Mouse (Mus musculus): ENCODE results near the gene Coro6. TPM values are rescaled to one million over a fixed set of nuclear protein-coding genes. Genes with fewer than 3 reads are reported as not detected.

Coro6 gene
- total RNA-seq, 2 experiments from 2014 or later = 140 to 181 TPM

- peak in 1 of 2 experiments; percentile 8 for DNase-seq
- intact Hi-C loops (cut with DNase I) = no loop called here
Measured at GRCm38 (mm10) chr11:77506273-77506672, 44.1 kb downstream of the Coro6 start.

GRCm38 (mm10) chr11:77506941-77507340, 44.7 kb downstream of the Coro6 start:
- intact Hi-C loops (cut with DNase I) = no loop called here
- no peak for DNase-seq

DNA sequence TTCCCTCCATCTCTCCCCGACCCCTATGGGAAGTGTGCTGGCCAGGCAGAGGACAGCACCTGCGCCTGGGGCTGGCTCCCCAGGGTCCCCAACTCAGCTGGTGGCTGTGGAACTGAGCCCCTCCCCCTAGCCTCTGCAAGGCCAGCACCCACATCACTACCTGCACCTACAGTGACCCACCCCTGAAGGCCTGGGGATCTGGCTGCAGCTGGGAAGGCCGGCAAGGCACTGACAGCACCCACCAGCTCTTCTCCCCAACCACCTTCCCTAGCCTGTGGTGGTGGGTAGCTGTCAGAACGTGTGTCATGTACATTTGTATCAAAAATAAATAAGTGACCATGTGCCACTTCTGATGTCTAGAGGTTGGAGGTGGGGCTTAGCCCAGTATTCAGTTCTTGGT, 45.2 kb downstream of the Coro6 start:
- no peak for DNase-seq
- intact Hi-C loops (cut with DNase I) = no loop called here

DNA sequence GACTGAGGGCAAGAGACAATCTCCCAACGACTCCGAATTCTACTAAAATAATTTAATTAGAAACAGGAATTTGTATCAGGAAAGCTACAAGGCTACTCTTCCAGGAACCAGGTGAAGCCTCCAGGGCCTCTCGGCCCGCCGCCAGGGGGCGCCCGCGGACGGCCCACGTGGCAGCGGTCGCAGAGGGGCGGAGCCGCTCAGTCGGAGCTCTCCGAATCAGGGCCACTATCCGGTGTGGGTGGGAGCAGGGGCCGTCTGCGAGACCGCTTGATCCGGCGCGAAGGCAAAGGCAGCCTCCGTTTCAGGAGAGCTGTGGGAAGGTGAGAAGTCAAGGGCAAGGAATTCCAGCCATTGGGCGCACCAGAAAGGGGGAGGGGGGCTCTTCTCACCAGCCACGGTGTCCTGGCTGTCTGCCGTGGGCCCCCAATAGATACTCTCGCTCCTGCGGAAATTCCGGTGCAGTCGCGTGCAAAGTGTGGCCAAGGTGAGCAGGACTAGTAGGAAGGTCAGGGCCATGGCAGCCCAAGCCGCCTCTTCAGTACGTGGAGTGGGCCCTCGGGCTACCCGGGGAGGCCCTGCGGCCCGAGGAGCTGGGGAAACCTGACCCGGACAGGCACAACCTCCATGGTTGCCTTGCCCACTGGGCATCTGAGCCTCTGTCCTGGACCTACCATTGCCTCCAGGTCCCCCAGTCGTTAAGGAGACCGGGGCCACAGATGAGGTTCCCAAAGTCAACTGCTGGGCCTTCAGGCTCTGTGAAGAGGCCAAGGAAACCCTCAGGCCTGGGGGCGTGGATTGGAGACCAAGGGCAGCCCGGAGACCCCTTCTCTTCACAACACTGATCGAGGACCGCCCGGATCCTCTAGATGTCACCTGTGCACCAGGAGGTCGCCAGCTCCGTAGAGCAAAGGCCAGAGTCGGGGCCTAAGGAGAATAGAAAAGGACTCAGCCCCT, 46.1 kb downstream of the Coro6 start:
- intact Hi-C loops (cut with DNase I) = no loop called here
- peak; percentile 78 to 82 for DNase-seq

DNA sequence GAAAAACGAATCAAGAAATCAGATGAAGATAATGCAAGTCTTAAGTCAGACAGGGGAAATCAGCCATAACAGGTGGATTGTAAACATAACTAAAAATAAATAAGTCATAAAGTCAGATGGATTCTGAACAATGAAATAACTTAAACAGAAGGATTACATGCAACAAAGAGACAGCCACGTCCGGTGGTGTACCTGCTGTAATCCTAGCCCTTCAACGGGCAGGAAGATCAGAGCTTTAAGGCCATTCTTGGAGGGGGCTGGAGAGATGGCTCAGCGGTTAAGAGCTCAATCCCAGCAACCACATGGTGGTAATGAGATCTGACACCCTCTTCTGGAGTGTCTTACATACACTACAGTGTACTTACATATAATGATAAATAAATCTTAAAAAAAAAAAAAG, 49.1 kb downstream of the Coro6 start:
- intact Hi-C loops (cut with DNase I) = loop anchor here (5.0 kb wide), 1 partner anchor 116 kb away; no protein-coding TSS in a partner anchor
- DNase-seq = no peak

DNA sequence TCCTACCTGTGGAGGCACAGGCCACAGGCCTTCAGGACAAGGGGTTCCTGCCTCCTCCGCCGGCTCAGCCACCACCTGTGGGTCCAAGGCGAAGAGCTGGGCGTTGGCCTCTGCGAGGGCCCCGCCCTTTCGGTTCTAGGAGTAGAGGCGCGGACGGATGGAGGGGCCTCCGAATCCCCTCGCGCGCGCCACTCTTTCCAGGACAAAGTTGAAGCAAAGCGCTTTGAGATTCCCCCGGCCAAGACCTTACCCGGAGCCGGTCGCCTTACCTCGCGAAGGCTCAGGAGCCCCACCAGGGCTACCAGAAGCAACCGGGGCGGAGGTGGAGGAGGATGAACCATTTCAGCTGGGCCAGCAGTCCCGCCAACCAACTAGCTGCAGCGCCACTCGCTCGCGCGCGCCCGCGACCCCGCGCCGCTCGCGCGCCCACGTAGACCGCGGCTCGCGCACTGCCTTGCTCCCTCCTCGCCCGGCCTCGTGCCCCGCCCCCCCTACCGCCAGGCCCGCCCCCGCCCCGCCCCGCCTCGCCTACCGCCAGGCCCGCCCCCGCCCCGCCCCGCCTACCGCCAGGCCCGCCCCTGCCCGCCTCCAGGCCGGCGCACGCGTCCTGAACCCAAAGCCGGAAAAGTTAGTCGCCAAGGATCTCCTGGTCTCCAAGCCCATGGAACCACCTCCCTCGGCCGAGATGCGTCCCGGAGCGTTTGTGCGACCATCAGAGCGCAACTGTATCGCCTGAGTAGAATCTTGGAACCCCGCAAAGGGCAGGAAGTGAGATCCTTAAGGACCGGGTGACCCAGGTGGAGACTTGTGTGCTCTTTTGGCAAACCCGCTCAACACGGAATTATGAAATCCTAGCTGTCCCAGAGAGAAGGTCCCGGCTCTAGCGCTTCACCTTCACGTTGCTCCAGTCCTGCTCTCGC, 50.9 kb downstream of the Coro6 start:
- intact Hi-C loops (cut with DNase I) = loop anchor here (2.0 to 5.0 kb wide), 2 partner anchors 22 to 114 kb away; no protein-coding TSS in a partner anchor
- peak; percentile 78 to 82 for DNase-seq

- peak; percentile 5 to 26 for DNase-seq
- intact Hi-C loops (cut with DNase I) = loop anchor here (2.0 to 5.0 kb wide), 2 partner anchors 23 to 114 kb away; no protein-coding TSS in a partner anchor
Measured at GRCm38 (mm10) chr11:77513811-77514170, 51.6 kb downstream of the Coro6 start.

- no peak for DNase-seq
- intact Hi-C loops (cut with DNase I) = loop anchor here (5.0 kb wide), 1 partner anchor 113 kb away; no protein-coding TSS in a partner anchor
Measured at GRCm38 (mm10) chr11:77514281-77514831, 52.1 kb downstream of the Coro6 start.

- DNase-seq = peak; percentile 73 to 75
- intact Hi-C loops (cut with DNase I) = loop anchor here (5.0 kb wide), 1 partner anchor 112 kb away; no protein-coding TSS in a partner anchor
Measured at GRCm38 (mm10) chr11:77514832-77515636, 52.8 kb downstream of the Coro6 start, which contains the start of gene Abhd15. Gene Abhd15, plus strand, starts transcription at chr11:77515121.

DNA sequence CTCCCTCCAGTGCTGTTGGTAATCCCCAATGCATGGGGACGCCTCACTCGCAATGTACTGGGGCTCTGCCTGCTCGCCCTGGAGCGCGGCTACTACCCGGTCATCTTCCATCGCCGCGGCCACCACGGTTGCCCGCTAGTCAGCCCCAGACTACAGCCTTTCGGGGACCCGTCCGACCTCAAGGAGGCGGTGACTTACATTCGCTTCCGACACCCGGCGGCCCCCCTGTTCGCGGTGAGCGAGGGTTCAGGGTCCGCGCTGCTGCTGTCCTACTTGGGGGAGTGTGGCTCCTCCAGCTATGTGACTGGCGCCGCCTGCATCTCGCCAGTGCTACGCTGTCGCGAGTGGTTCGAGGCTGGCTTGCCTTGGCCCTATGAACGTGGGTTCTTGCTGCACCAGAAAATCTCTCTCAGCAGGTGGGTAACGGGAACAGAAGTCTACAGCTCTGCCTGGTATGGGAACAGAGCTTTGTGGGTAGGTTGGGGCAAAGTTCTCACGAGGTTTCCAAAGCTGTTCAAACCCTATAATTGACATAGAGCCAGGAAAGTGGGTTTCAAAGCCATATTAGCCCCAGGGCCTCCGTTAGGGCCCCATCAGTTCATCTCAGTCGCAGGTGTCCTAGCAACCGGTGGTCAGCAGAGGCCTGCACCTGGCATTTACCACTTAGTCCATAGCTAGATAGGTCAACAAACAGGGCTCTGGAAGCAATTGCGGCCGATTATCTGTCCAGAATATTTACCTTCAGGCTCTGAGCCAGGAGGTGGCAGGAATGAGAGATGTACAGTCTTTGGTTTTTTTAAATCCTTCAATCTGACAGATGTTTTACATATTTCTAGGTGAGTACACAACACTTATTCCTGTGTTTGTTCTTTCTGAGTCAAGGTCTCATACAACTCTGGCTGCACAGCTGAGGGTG, 53.7 kb downstream of the Coro6 start, which contains the start of gene Trp53i13:
Gene Trp53i13 (minus strand): TSS at position 344 of the 916 bp plus-strand sequence.
- intact Hi-C loops (cut with DNase I) = no loop called here
- peak in 1 of 2 experiments; percentile 19 for DNase-seq

DNA sequence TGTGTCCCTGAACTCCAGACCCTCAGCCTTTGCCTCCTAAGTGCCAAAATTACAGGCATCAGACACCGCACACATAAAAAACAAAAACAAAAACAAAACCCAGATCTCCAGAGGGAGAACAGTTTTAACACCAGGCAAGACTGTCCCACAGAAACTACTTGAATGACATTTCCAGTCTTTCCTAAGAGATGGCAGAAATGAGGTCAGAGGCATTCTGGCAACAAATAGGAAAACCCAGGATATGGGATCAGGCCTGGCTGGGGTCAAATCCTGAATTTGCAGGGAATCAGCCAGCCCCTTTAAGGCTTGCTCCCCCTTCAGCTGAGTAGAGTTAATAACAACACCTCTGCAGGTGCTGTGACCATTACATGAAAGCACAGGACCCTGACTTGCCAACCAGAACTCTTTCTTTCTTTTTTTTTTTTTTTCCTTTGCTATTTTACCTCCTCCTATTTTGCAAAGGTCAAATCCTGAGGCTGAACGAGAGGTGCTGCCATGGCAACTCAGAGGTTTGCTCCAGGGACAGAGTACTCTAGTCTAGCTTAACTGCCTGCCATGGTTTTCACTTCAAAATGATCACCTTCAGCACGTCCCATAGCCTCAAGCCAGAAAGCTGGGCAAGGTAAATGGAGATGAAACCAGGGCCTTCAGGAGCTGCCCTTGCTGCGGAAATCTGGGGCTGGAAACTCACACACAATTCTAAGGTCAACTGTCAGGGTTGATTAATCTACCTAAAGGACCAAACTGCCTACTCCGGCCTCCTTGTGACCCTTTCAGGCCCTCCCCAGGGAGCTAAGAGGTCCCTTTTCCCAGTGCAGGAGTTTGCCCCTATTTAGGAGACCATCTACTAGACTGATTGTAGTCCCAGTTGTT, 54.6 kb downstream of the Coro6 start:
- intact Hi-C loops (cut with DNase I) = no loop called here

DNA sequence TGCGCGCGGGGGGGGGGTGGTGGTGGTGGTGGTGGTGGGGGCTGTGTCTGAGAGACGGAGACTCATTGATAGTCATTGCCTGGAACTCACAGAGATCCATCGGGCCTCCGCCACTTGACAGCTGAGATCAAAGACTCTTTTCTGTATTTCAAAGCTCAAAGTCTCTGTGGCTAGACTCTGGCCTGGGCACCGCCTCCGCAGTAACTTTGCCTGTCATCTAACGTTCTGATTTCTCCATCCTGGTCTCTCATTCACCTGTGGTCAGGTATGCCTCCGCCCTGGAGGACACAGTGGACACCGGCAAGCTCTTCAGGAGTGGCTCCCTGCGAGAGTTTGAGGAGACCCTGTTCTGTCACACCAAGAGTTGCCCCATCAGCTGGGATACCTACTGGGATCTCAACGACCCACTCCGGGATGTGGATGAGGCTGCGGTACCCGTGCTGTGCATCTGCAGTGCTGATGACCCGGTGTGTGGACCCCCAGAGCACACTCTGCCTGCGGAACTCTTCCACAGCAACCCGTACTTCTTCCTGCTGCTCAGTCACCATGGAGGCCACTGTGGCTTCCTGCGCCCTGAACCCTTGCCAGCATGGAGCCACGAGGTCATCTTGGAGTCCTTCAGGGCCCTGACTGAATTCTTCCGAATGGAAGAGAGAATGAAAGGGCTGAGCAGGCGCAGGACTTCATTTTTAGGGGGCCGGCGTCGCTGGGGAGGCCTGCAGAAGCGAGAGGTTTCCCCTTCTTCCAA, 56.0 kb downstream of the Coro6 start:
- no peak for DNase-seq
- intact Hi-C loops (cut with DNase I) = no loop called here

More for the DNA sequence above, 54.6 kb downstream of the Coro6 start:
- DNase-seq = no peak

DNA sequence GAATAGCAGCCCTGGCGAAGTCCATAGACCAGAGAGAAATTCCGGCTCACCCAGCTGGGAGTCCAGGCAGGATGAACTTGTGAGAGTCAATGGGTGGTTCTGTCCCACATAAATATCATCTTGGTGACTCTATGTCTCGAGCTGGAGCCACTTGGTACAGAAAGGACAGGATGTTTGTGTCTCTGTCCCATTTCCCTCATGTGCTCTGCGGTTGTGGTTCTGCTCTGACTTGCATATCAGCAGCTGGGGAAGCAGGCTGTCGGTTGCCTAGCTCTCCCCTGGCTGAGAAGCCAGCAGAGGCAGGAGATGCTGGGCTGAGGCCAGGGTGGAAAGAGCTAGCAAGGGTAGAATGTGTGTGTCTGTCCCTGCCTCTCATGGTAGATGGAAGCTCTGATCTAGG, 56.8 kb downstream of the Coro6 start, which contains the start of gene Gm10392:
Gene Gm10392 (minus strand): TSS at position 156 of the 400 bp plus-strand sequence.
- DNase-seq = peak in 1 of 2 experiments; percentile 5
- intact Hi-C loops (cut with DNase I) = no loop called here

Data from gastrocnemius, postnatal 36 days (tissue).